In the genomic region with DNA sequence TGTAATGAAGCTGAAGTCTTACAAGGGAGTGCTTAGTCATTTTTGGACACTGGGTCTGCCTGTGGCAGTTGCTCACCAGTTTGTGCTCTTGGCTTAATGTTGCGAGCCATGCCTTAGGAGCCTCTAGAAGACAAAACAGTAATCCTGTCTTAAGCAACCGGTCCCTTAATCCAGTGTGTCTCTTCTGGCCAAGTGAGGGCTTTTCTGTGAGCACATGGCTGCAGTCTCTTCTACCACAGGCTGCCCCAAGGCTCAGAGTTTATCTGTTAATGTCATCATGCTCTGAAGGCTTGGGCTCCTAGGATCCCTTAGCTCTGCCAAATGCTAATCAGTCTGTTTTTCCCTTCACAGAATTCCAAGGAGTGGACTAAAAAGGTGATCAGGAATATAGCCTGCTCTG, we compare ENCODE assay signal across 17 mouse cellular contexts.
"Had no signal": no experiment of that assay in that cellular context is flagged by ENCODE, and none has a peak within 500 bp of the region (broad histone marks: within the 10 kb centered on the region; RNA-seq: fewer than 3 reads in every experiment).

No protein-coding gene starts in this region.

- DNase-seq: kidney, adult 18-20 months; kidney, postnatal 10 days; kidney, postnatal 4 days; liver; lung, adult 2 months; lung, postnatal 36 days; midbrain, embryonic 14.5 days; right cerebral cortex, adult 18-20 months; right cerebral cortex, postnatal 25 days; thymus, adult 2 months; thymus, postnatal 25 days had no signal

- H3K27me3 ChIP-seq: intestine, embryonic 15.5 days; limb, embryonic 12.5 days; neural tube, embryonic 13.5 days; stomach, embryonic 15.5 days had no signal

- H3K4me2 ChIP-seq: intestine, embryonic 15.5 days; limb, embryonic 12.5 days; neural tube, embryonic 13.5 days; stomach, embryonic 15.5 days had no signal

- H3K4me3 ChIP-seq: intestine, embryonic 15.5 days; limb, embryonic 12.5 days; midbrain, embryonic 10.5 days; neural tube, embryonic 13.5 days; stomach, embryonic 15.5 days had no signal

- H3K9me3 ChIP-seq: intestine, embryonic 15.5 days; limb, embryonic 12.5 days; midbrain, embryonic 10.5 days; neural tube, embryonic 13.5 days; stomach, embryonic 15.5 days had no signal

- H3K4me1 ChIP-seq: intestine, embryonic 15.5 days; limb, embryonic 12.5 days; midbrain, embryonic 10.5 days; neural tube, embryonic 13.5 days; stomach, embryonic 15.5 days had no signal

- H3K9ac ChIP-seq: intestine, embryonic 15.5 days; limb, embryonic 12.5 days; liver, embryonic 14.5 days; neural tube, embryonic 13.5 days; stomach, embryonic 15.5 days had no signal

- H3K27ac ChIP-seq: intestine, embryonic 15.5 days; limb, embryonic 12.5 days; liver, embryonic 14.5 days; midbrain, embryonic 10.5 days; neural tube, embryonic 13.5 days; stomach, embryonic 15.5 days had no signal
